Mouse (Mus musculus): ENCODE results near the gene Nrxn1. TPM values are rescaled to one million over a fixed set of nuclear protein-coding genes. Genes with fewer than 3 reads are reported as not detected.

Nrxn1 gene
- polyA plus RNA-seq, 1 experiment from 2014 or later = 7.1 TPM

GRCm38 (mm10) chr17:90788491-90789127 lies 304.3 kb downstream of the Nrxn1 start:
- no peak overlapping the region for H3K9ac ChIP-seq
- H3K36me3 ChIP-seq = no peaks in the 10 kb centered on the region
- no peak overlapping the region for H3K27ac ChIP-seq
- 72% methylated on average over 3 of the region's 3 CpGs for WGBS
- ATAC-seq (ENCODE audit: insufficient read depth, low FRiP score, low read depth) = no peak
- no peaks in the 10 kb centered on the region for H3K27me3 ChIP-seq (replicated peaks)
- H3K9me3 ChIP-seq = no peaks in the 10 kb centered on the region
- no peak overlapping the region for H3K4me3 ChIP-seq (replicated peaks)
- H3K4me2 ChIP-seq = no peak overlapping the region
- H3K4me1 ChIP-seq = no peaks in the 10 kb centered on the region

- Histone ChIP-seq H3K4me3 (replicated peaks) (no peak overlapping the region), H3K27me3 (replicated peaks) (no peaks in the 10 kb centered on the region), H3K4me1 (no peaks in the 10 kb centered on the region), H3K9ac (no peak overlapping the region), H3K36me3 (no peaks in the 10 kb centered on the region), H3K4me2 (no peak overlapping the region), H3K27ac (no peak overlapping the region), H3K9me3 (no peaks in the 10 kb centered on the region)
- 44% methylated on average over 1 of the region's 1 CpGs for WGBS
- no peak for ATAC-seq (ENCODE audit: insufficient read depth, low FRiP score, low read depth)
These were observed 304.8 kb downstream of the Nrxn1 start for GRCm38 (mm10) chr17:90788040-90788439.

GRCm38 (mm10) chr17:90787121-90787788 lies 305.6 kb downstream of the Nrxn1 start:
- H3K4me2 ChIP-seq = no peak overlapping the region
- no peak overlapping the region for H3K27ac ChIP-seq
- H3K9me3 ChIP-seq = no peaks in the 10 kb centered on the region
- H3K4me3 ChIP-seq (replicated peaks) = no peak overlapping the region
- no peaks in the 10 kb centered on the region for H3K4me1 ChIP-seq
- WGBS = 80% methylated on average over 5 of the region's 5 CpGs
- no peak overlapping the region for H3K9ac ChIP-seq
- no peaks in the 10 kb centered on the region for H3K36me3 ChIP-seq
- no peaks in the 10 kb centered on the region for H3K27me3 ChIP-seq (replicated peaks)
- ATAC-seq (ENCODE audit: insufficient read depth, low FRiP score, low read depth) = no peak

- H3K27me3 ChIP-seq (replicated peaks) = no peaks in the 10 kb centered on the region
- H3K4me3 ChIP-seq (replicated peaks) = no peak overlapping the region
- no peaks in the 10 kb centered on the region for H3K9me3 ChIP-seq
- no peaks in the 10 kb centered on the region for H3K36me3 ChIP-seq
- H3K27ac ChIP-seq = no peak overlapping the region
- 61% methylated on average over 1 of the region's 1 CpGs for WGBS
- H3K9ac ChIP-seq = no peak overlapping the region
- no peak for ATAC-seq (ENCODE audit: insufficient read depth, low FRiP score, low read depth)
- no peaks in the 10 kb centered on the region for H3K4me1 ChIP-seq
- no peak overlapping the region for H3K4me2 ChIP-seq
These were observed 312.4 kb downstream of the Nrxn1 start for GRCm38 (mm10) chr17:90780481-90780880.

- 62% methylated on average over 3 of the region's 3 CpGs for WGBS
- Histone ChIP-seq H3K9ac (no peak overlapping the region), H3K27ac (no peak overlapping the region), H3K4me1 (no peaks in the 10 kb centered on the region), H3K9me3 (no peaks in the 10 kb centered on the region), H3K27me3 (replicated peaks) (no peaks in the 10 kb centered on the region), H3K36me3 (no peaks in the 10 kb centered on the region), H3K4me3 (replicated peaks) (no peak overlapping the region), H3K4me2 (no peak overlapping the region)
- no peak for ATAC-seq (ENCODE audit: insufficient read depth, low FRiP score, low read depth)
These were observed 317.5 kb downstream of the Nrxn1 start for GRCm38 (mm10) chr17:90775397-90775796.

GRCm38 (mm10) chr17:90773233-90773632 lies 319.6 kb downstream of the Nrxn1 start:
- no peak for ATAC-seq (ENCODE audit: insufficient read depth, low FRiP score, low read depth)
- Histone ChIP-seq H3K9ac (no peak overlapping the region), H3K27me3 (replicated peaks) (no peaks in the 10 kb centered on the region), H3K4me3 (replicated peaks) (no peak overlapping the region), H3K36me3 (no peaks in the 10 kb centered on the region), H3K4me1 (no peaks in the 10 kb centered on the region), H3K27ac (no peak overlapping the region), H3K4me2 (no peak overlapping the region), H3K9me3 (no peaks in the 10 kb centered on the region)
- 77% methylated on average over 3 of the region's 3 CpGs for WGBS

GRCm38 (mm10) chr17:90768216-90768615 lies 324.7 kb downstream of the Nrxn1 start:
- H3K27me3 ChIP-seq (replicated peaks) = no peaks in the 10 kb centered on the region
- H3K9me3 ChIP-seq = no peaks in the 10 kb centered on the region
- no peak overlapping the region for H3K27ac ChIP-seq
- no peak overlapping the region for H3K9ac ChIP-seq
- ATAC-seq (ENCODE audit: insufficient read depth, low FRiP score, low read depth) = no peak
- H3K4me1 ChIP-seq = no peaks in the 10 kb centered on the region
- no peak overlapping the region for H3K4me3 ChIP-seq (replicated peaks)
- H3K36me3 ChIP-seq = no peaks in the 10 kb centered on the region
- 14% methylated on average over 1 of the region's 1 CpGs for WGBS
- no peak overlapping the region for H3K4me2 ChIP-seq

GRCm38 (mm10) chr17:90727124-90727523 lies 365.7 kb downstream of the Nrxn1 start:
- 42% methylated on average over 3 of the region's 3 CpGs for WGBS
- no peaks in the 10 kb centered on the region for H3K9me3 ChIP-seq
- no peak overlapping the region for H3K9ac ChIP-seq
- H3K36me3 ChIP-seq = no peaks in the 10 kb centered on the region
- H3K4me3 ChIP-seq (replicated peaks) = no peak overlapping the region
- H3K4me2 ChIP-seq = no peak overlapping the region
- no peaks in the 10 kb centered on the region for H3K27me3 ChIP-seq (replicated peaks)
- no peak overlapping the region for H3K27ac ChIP-seq
- ATAC-seq (ENCODE audit: insufficient read depth, low FRiP score, low read depth) = no peak
- no peaks in the 10 kb centered on the region for H3K4me1 ChIP-seq

- no peaks in the 10 kb centered on the region for H3K27me3 ChIP-seq (replicated peaks)
These were observed 388.1 kb downstream of the Nrxn1 start for GRCm38 (mm10) chr17:90704773-90705172.

GRCm38 (mm10) chr17:90702626-90703025 lies 390.2 kb downstream of the Nrxn1 start:
- Histone ChIP-seq H3K4me2 (no peak overlapping the region), H3K27me3 (replicated peaks) (no peaks in the 10 kb centered on the region), H3K36me3 (no peaks in the 10 kb centered on the region), H3K4me3 (replicated peaks) (no peak overlapping the region), H3K9me3 (no peaks in the 10 kb centered on the region), H3K4me1 (no peaks in the 10 kb centered on the region), H3K9ac (no peak overlapping the region), H3K27ac (no peak overlapping the region)
- WGBS = 77% methylated on average over 1 of the region's 1 CpGs
- ATAC-seq (ENCODE audit: insufficient read depth, low FRiP score, low read depth) = no peak

More at GRCm38 (mm10) chr17:90704773-90705172, 388.1 kb downstream of the Nrxn1 start:
- H3K4me3 ChIP-seq (replicated peaks) = no peak overlapping the region
- WGBS = 82% methylated on average over 4 of the region's 4 CpGs
- no peaks in the 10 kb centered on the region for H3K9me3 ChIP-seq
- no peak for ATAC-seq (ENCODE audit: insufficient read depth, low FRiP score, low read depth)
- no peak overlapping the region for H3K27ac ChIP-seq
- no peak overlapping the region for H3K4me2 ChIP-seq
- no peak overlapping the region for H3K9ac ChIP-seq
- H3K36me3 ChIP-seq = no peaks in the 10 kb centered on the region
- no peaks in the 10 kb centered on the region for H3K4me1 ChIP-seq

- Histone ChIP-seq H3K4me3 (replicated peaks) (no peak overlapping the region), H3K27me3 (replicated peaks) (no peaks in the 10 kb centered on the region), H3K9ac (no peak overlapping the region), H3K27ac (no peak overlapping the region), H3K9me3 (no peaks in the 10 kb centered on the region), H3K36me3 (no peaks in the 10 kb centered on the region), H3K4me1 (no peaks in the 10 kb centered on the region), H3K4me2 (no peak overlapping the region)
- WGBS = 42% methylated on average over 6 of the region's 6 CpGs
- ATAC-seq (ENCODE audit: insufficient read depth, low FRiP score, low read depth) = no peak
These were observed 396.6 kb downstream of the Nrxn1 start for GRCm38 (mm10) chr17:90696071-90696800.

GRCm38 (mm10) chr17:90695086-90695584 lies 397.7 kb downstream of the Nrxn1 start:
- no peak overlapping the region for H3K9ac ChIP-seq
- H3K27me3 ChIP-seq (replicated peaks) = no peaks in the 10 kb centered on the region
- no peak for ATAC-seq (ENCODE audit: insufficient read depth, low FRiP score, low read depth)
- no peaks in the 10 kb centered on the region for H3K4me1 ChIP-seq
- no peak overlapping the region for H3K4me3 ChIP-seq (replicated peaks)
- no peak overlapping the region for H3K4me2 ChIP-seq
- H3K9me3 ChIP-seq = no peaks in the 10 kb centered on the region
- no peaks in the 10 kb centered on the region for H3K36me3 ChIP-seq
- no peak overlapping the region for H3K27ac ChIP-seq
- 83% methylated on average over 5 of the region's 5 CpGs for WGBS

Data from stomach, embryonic 15.5 days (tissue).